Mouse (Mus musculus) cerebral cortex, adult 2 months (tissue): Measurements from ENCODE around the gene Polg2.

Source experiments
- WGBS: fragments of 180-500 bp; shearing (Covaris S2); methylation state at CpG from one replicate; pipeline ENCODE4 v1.1.7; 2018; 5-methylcytosine and 5-hydroxymethylcytosine counted together

The Polg2 gene

DNA sequence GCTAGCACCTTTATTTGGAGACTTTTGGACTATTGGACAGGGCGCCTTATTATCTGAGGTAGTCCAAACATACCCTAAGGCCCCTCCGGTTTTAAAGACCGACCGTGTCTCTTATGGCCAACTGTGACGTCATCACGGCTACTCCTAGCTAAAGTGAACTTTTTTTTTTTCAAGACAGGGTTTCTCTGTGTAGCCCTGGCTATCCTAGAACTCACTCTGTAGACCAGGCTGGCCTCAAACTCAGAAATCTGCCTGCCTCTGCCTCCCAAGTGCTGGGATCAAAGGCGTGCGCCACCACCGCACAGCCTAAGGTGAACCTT lies 54.5 kb downstream of the Polg2 start:
- 96% methylated on average over 9 of the region's 9 CpGs for WGBS

DNA sequence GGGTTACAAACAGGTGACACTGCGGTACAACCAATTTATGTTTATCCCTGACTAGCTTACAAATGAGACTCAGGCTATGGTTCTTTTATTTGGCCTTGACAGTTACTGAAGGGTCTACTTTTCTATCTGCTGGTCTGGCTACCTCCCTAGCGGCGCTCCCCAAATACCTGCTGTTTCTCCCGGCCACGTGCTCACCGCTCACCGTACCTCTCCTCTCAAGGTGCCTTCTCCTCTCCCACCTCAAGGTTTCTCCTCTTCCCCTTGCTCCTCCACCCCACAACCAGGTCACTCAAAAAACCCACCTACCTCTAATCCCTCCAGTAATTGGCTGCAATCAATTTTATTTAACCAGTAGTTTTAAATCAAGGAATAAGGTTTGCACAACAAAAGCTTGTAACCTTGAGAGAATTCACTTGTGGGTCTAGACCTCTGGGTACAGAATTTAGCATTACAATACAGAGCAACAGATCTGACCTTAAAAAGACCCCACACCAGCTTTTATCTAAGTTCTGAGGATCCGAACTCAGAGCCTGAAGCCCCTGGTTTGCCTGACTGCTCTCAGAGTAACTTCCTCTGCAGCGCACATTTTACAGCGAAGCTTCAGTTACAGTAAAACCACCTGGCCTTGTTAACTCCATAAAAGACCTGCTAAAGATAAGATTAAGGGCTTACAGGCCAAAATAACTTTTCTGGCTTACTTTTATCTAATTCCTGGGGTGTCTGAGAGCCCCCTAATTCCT lies 55.0 kb downstream of the Polg2 start:
- WGBS: 96% methylated on average over 10 of the region's 10 CpGs

DNA sequence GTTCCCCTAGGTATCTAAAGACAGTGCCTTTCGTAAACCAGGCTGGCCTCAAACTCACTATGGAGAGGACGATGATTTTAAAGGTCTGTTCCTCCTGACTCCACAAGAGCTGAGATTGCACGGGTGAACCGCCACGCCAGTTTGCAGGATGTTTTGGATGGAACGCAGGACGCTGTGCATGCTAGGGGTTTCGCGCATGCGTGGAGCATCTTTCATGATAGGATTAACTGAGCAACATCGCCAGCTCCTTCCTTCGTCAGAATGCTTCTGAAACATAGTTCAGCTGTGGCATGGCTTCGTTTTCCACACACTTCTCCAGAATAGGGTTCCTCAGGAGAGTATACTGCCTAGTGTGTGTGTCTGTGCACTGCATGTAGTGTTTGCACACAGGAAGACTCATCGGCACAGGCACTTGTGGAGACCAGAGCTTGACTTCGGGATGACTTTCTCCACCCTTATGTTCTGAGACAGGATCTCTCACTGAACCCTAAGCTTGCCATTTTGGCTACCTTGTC lies 55.7 kb downstream of the Polg2 start:
- 84% methylated on average over 15 of the region's 15 CpGs for WGBS

DNA sequence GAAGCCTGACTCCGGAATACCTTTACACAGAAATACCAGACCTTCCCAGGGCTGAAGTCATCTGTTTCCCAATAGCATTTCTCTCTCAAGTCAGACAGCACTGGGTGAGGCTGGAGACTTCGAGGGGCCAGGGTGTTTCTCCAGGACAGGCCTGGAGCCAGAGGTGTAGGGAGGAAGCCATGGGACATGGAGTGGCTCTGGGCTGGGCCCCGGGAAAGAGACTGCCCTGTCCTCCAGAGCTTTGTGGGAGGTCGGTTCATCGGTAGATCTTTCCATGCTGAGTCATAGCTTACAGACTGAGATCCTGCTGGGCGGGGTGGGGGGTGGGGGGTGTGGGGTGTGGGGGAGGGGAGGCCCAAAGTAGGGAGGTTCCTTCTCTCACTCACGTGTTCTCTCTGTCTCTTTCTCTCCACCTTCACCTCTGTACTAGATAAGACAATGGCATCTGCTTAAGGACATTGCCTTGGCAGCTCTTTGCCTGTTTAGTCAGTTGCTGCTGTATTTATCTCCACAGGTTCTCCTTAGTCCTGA lies 56.4 kb downstream of the Polg2 start:
- WGBS: 33% methylated on average over 7 of the region's 7 CpGs

DNA sequence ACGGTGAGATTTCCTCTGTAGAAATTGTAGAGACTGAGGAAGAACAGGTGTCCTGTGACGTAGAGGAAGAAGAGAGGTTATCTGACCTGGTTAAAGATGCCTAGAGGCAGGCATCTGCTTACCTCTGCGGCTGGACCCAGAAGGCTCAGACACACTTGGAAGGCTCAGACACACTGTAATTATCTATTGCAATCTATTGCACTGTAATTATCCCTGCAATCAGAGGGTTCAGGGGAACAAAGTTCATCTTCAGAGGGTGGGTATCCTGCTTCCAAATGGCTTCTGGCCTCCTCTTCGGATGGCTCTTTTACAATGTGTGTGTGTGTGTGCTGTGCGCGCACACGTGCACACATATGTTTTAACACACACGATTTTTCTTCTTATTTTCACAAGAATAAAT lies 59.0 kb downstream of the Polg2 start:
- 95% methylated on average over 8 of the region's 8 CpGs for WGBS
